ENCODE assay signal across 8 mouse cellular contexts in the genomic region with DNA sequence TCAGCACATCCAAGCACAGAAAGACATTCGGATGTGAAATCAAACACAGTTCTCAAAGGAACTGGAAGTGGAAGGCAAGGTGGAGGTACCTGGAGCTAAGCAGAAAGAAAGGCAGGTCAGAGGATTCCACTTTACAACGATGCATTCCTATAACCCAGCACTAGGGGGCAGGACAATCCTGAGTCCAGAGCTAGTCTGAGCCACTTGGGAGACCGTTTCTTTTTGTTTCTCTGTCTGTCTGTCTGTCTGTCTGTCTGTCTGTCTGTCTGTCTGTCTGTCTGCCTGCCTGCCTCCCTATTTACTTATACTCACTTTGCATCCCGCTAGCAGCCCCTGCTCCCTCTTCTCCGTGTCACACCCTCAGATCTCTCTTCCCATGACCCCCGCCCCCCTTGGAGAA. TPM values are rescaled to one million over a fixed set of nuclear protein-coding genes. Genes with fewer than 3 reads are reported as not detected.
A peak's percentile ranks its signal among the peaks of the same experiment; 100 is the strongest.
DNase-seq lines count a peak whose midpoint lies in the region; ATAC-seq and TF ChIP-seq lines count a peak whose summit lies in the region.

No protein-coding gene starts in this region.

- H3K27me3 ChIP-seq in intestine, embryonic 15.5 days (replicated peaks) = no peaks in the 10 kb centered on the region
- no peaks in the 10 kb centered on the region for H3K27me3 ChIP-seq in liver, postnatal 0 days (ENCODE audit: insufficient read depth, low read length)
- H3K27me3 ChIP-seq in neural tube, embryonic 12.5 days (replicated peaks) = no peaks in the 10 kb centered on the region

- peak; percentile 39 for DNase-seq in right cerebral cortex, adult 18-20 months
- DNase-seq in right cerebral cortex, postnatal 4 days = no peak
- DNase-seq in adrenal gland, adult 2 months = peak; percentile 44
- peak; percentile 54 for DNase-seq in liver, postnatal 0 days
- DNase-seq in frontal cortex, postnatal 14 days (ENCODE audit: low spot score in 2 of 2) = no peak

- TF ChIP-seq CTCF in liver, postnatal 0 days (IDR thresholded peaks at IDR 0.05; ENCODE audit: low read depth) = peak; percentile 74

- no peak overlapping the region for H3K27ac ChIP-seq in intestine, embryonic 15.5 days
- no peak overlapping the region for H3K27ac ChIP-seq in liver, postnatal 0 days (ENCODE audit: low read depth)
- no peak overlapping the region for H3K27ac ChIP-seq in neural tube, embryonic 12.5 days

- H3K4me1 ChIP-seq in intestine, embryonic 15.5 days (replicated peaks) = no peaks in the 10 kb centered on the region
- H3K4me1 ChIP-seq in liver, postnatal 0 days (ENCODE audit: insufficient read depth) = peaks cover 3% of the 10 kb centered on the region; the same call in 1 of the 2 replicates
- H3K4me1 ChIP-seq in neural tube, embryonic 12.5 days = no peaks in the 10 kb centered on the region

- ATAC-seq in erythroid progenitor cell, adult 5-6 weeks (replicated peaks; ENCODE audit: low FRiP score, poor library complexity, severe bottlenecking) = peak; percentile 52; the same call in 1 of the 2 replicates
- no peak for ATAC-seq in intestine, embryonic 15.5 days
- no peak for ATAC-seq in liver, postnatal 0 days
- 0 out of 2 replicates have a peak, but pooled peaks have one; percentile 51 for ATAC-seq in neural tube, embryonic 12.5 days (ENCODE audit: low FRiP score, low read depth)

- no peak overlapping the region for H3K9ac ChIP-seq in intestine, embryonic 15.5 days
- no peak overlapping the region for H3K9ac ChIP-seq in liver, postnatal 0 days (replicated peaks)
- no peak overlapping the region for H3K9ac ChIP-seq in neural tube, embryonic 12.5 days

- 0 out of 2 replicates have a peak overlapping the region, but pooled peaks have one; percentile 7 for H3K4me3 ChIP-seq in intestine, embryonic 15.5 days (replicated peaks)
- H3K4me3 ChIP-seq in liver, postnatal 0 days (ENCODE audit: low read depth, low read length) = no peak overlapping the region
- H3K4me3 ChIP-seq in neural tube, embryonic 12.5 days = no peak overlapping the region

- WGBS in intestine, embryonic 15.5 days = 17% methylated on average over 6 of the region's 6 CpGs
- 18% methylated on average over 6 of the region's 6 CpGs for WGBS in liver, postnatal 0 days (ENCODE audit: insufficient replicate concordance)
- 28% methylated on average over 6 of the region's 6 CpGs for WGBS in neural tube, embryonic 12.5 days

- H3K9me3 ChIP-seq in intestine, embryonic 15.5 days = no peaks in the 10 kb centered on the region
- no peaks in the 10 kb centered on the region for H3K9me3 ChIP-seq in liver, postnatal 0 days (ENCODE audit: low read length)
- no peaks in the 10 kb centered on the region for H3K9me3 ChIP-seq in neural tube, embryonic 12.5 days

- H3K36me3 ChIP-seq in intestine, embryonic 15.5 days = no peaks in the 10 kb centered on the region
- no peaks in the 10 kb centered on the region for H3K36me3 ChIP-seq in liver, postnatal 0 days (replicated peaks; ENCODE audit: insufficient read depth, low read length)
- no peaks in the 10 kb centered on the region for H3K36me3 ChIP-seq in neural tube, embryonic 12.5 days

- TF ChIP-seq EP300 in liver, postnatal 0 days (IDR thresholded peaks at IDR 0.05; ENCODE audit: low read depth) = no peak

- peak overlapping the region; percentile 41; the same call in 1 of the 2 replicates for H3K4me2 ChIP-seq in intestine, embryonic 15.5 days (replicated peaks)
- H3K4me2 ChIP-seq in liver, postnatal 0 days (ENCODE audit: low read depth, low read length) = peak overlapping the region; percentile 61
- peak overlapping the region; percentile 49 for H3K4me2 ChIP-seq in neural tube, embryonic 12.5 days (replicated peaks)

RNA-seq across cellular contexts. Expression of a gene that starts 21.1 kb away (rescaled TPM):
- 10 to 100 TPM; 19.3 to 21.5 TPM for total RNA-seq in adrenal gland, adult 2 months (2021)
- polyA plus RNA-seq in adrenal gland, adult 2 months (2012; rRNA removed) = 14.4 and 20.5 TPM in 2 replicates
- total RNA-seq in erythroid progenitor cell, adult 5-6 weeks (2015; ENCODE audit: low replicate concordance) = 19.3 and 24.5 TPM in 2 replicates
- 0.83 and 4.2 TPM in 2 replicates for total RNA-seq in erythroid progenitor cell, adult 5-6 weeks (2017; ENCODE audit: low replicate concordance)
- polyA plus RNA-seq in intestine, embryonic 15.5 days (2015; fragmentation: Nextera tagmentation; extraction: Ambion mirVana) = 48.5 and 57.7 TPM in 2 replicates
- polyA plus RNA-seq in liver, postnatal 0 days (2015; fragmentation: Nextera tagmentation; extraction: Ambion mirVana) = 6.9 and 8.8 TPM in 2 replicates
- 158 and 177 TPM in 2 replicates for polyA plus RNA-seq in neural tube, embryonic 12.5 days (2016; fragmentation: Nextera tagmentation; extraction: Ambion mirVana)

RNA-seq across cellular contexts. Expression of a gene that starts 38.6 kb away (rescaled TPM):
- total RNA-seq in adrenal gland, adult 2 months (2021) = 100 to 1,000 TPM in 1 of 2 experiments, 10 to 100 TPM in 1; 86.9 to 105 TPM
- 155 and 161 TPM in 2 replicates for polyA plus RNA-seq in adrenal gland, adult 2 months (2012; rRNA removed)
- 23.4 and 27.2 TPM in 2 replicates for total RNA-seq in erythroid progenitor cell, adult 5-6 weeks (2015; ENCODE audit: low replicate concordance)
- 4.8 and 13.0 TPM in 2 replicates for total RNA-seq in erythroid progenitor cell, adult 5-6 weeks (2017; ENCODE audit: low replicate concordance)
- polyA plus RNA-seq in intestine, embryonic 15.5 days (2015; fragmentation: Nextera tagmentation; extraction: Ambion mirVana) = 115 and 118 TPM in 2 replicates
- polyA plus RNA-seq in liver, postnatal 0 days (2015; fragmentation: Nextera tagmentation; extraction: Ambion mirVana) = 261 and 297 TPM in 2 replicates
- polyA plus RNA-seq in neural tube, embryonic 12.5 days (2016; fragmentation: Nextera tagmentation; extraction: Ambion mirVana) = 163 and 173 TPM in 2 replicates

RNA-seq across cellular contexts. Expression of a gene that starts 41.4 kb away (rescaled TPM):
- total RNA-seq in adrenal gland, adult 2 months (2021) = 10 to 100 TPM; 13.8 to 17.6 TPM
- 3.7 and 4.0 TPM in 2 replicates for polyA plus RNA-seq in adrenal gland, adult 2 months (2012; rRNA removed)
- 23.5 and 35.0 TPM in 2 replicates for total RNA-seq in erythroid progenitor cell, adult 5-6 weeks (2015; ENCODE audit: low replicate concordance)
- total RNA-seq in erythroid progenitor cell, adult 5-6 weeks (2017; ENCODE audit: low replicate concordance) = 16.9 and 22.6 TPM in 2 replicates
- 26.2 and 28.3 TPM in 2 replicates for polyA plus RNA-seq in intestine, embryonic 15.5 days (2015; fragmentation: Nextera tagmentation; extraction: Ambion mirVana)
- polyA plus RNA-seq in liver, postnatal 0 days (2015; fragmentation: Nextera tagmentation; extraction: Ambion mirVana) = 9.4 and 10.9 TPM in 2 replicates
- 22.1 and 23.2 TPM in 2 replicates for polyA plus RNA-seq in neural tube, embryonic 12.5 days (2016; fragmentation: Nextera tagmentation; extraction: Ambion mirVana)

Comparison
In these comparisons a context has a peak if more than half of its experiments do, and no peak if none do; other contexts are left out.
1. DNase-seq: peak in right cerebral cortex, adult 18-20 months (single experiment), adrenal gland, adult 2 months (single experiment) and liver, postnatal 0 days (single experiment); none in right cerebral cortex, postnatal 4 days (single experiment) and frontal cortex, postnatal 14 days (0 of 2).
2. ATAC-seq: peak in erythroid progenitor cell, adult 5-6 weeks (single experiment) and neural tube, embryonic 12.5 days (single experiment); none in intestine, embryonic 15.5 days (single experiment) and liver, postnatal 0 days (single experiment).
3. Peak in every context shown above with its lines, with median percentiles within 50 percentile points of each other: H3K4me2 ChIP-seq.